Mouse (Mus musculus): ENCODE measurements around the gene Gm38100. TPM values are rescaled to one million over a fixed set of nuclear protein-coding genes. Genes with fewer than 3 reads are reported as not detected.

Gm38100 gene
- polyA plus RNA-seq (2012; ENCODE audit: insufficient read depth, insufficient read length, missing spikeins) = not detected in 2 replicates

DNA sequence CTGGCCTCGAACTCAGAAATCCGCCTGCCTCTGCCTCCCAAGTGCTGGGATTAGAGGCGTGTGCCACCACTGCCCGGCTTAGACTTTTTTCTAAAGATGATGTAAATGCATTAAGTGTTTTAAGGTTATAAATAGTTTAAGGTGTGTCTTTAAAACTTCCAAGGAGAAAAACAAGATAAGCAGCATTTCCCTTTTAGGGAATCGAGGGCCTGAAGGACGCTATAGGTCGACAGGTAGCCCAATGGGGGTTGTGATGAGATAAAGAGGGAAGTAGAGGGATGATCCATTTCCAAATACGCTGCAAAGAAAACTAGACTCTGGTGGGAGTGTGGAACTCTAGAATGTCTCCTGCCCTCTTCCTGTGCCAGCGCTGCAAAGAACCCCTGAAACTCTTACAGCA is at the start of gene Gm38100:
TSS of gene Gm38100 (plus strand) at position 301 of the 400 bp plus-strand sequence.
- H3K27ac ChIP-seq (replicated peaks; ENCODE audit: low read depth, low read length) = no peak within 1 kb of the TSS
- H3K4me1 ChIP-seq (ENCODE audit: control insufficient read depth, insufficient read depth, insufficient read length, low read length) = no peaks in the 10 kb centered on the region
- H3K4me3 ChIP-seq (ENCODE audit: insufficient read depth, low read depth, low read length) = no peak within 1 kb of the TSS

DNA sequence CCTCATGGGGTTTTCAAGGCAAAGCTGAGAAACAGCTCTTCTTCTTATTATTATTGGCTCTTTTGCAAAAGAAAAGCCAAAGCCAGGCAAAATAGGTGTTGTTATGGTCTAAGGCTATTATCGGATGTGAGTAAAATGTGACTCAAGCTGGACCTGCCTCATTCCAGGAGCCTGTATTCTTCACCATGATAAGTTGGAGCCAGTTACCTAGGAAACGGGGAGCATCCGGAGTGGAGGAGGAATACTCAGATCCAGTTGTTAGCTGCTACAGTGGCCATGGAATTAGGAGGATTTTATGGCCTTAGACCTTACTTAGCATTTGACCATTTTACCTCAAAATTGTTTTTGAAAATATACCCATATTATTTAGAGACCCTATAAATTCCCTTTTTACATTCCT is 49.4 kb upstream of the Gm38100 start:
- Histone ChIP-seq H3K27ac (replicated peaks; ENCODE audit: low read depth, low read length) (no peak overlapping the region), H3K4me1 (ENCODE audit: control insufficient read depth, insufficient read depth, insufficient read length, low read length) (no peaks in the 10 kb centered on the region)

DNA sequence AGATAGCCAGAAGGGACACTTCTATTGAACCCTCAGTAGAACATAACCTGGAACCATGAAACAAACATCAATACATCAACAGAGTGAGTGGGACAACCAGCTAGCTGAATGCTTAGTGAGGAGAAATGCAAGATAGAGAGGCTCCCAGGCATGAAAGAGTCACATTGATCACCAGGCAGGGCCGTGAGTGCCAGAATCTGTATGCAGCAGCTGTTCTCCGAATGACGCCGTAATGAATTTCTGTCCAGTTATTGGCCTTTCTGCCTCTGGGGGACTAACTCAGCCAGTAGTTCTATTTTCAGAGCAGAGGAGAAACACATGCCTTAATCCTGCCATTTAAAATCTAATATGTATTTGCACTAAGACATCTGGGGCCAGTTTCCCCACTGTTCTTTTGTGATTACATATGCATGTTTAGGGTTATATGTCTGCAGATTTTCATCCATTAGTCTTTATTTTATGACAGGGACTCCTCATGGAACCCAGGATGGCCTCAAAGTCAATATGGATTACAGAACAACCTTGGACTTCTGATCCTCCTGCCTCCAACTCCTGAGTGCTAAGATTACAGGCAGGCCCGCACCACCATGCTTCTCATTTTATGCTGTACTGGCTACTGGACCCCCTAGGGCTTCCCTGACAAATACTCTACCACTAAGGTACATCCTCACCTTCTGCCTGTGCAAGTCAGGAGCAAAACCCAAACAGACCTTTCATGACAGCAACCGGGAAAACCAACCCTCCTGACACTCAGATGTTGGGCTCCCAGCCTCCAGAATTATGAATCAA is 47.9 kb upstream of the Gm38100 start:
- no peak overlapping the region for H3K4me3 ChIP-seq (ENCODE audit: insufficient read depth, low read depth, low read length)

More for the DNA sequence above, 49.4 kb upstream of the Gm38100 start:
- no peak overlapping the region for H3K4me3 ChIP-seq (ENCODE audit: insufficient read depth, low read depth, low read length)

DNA sequence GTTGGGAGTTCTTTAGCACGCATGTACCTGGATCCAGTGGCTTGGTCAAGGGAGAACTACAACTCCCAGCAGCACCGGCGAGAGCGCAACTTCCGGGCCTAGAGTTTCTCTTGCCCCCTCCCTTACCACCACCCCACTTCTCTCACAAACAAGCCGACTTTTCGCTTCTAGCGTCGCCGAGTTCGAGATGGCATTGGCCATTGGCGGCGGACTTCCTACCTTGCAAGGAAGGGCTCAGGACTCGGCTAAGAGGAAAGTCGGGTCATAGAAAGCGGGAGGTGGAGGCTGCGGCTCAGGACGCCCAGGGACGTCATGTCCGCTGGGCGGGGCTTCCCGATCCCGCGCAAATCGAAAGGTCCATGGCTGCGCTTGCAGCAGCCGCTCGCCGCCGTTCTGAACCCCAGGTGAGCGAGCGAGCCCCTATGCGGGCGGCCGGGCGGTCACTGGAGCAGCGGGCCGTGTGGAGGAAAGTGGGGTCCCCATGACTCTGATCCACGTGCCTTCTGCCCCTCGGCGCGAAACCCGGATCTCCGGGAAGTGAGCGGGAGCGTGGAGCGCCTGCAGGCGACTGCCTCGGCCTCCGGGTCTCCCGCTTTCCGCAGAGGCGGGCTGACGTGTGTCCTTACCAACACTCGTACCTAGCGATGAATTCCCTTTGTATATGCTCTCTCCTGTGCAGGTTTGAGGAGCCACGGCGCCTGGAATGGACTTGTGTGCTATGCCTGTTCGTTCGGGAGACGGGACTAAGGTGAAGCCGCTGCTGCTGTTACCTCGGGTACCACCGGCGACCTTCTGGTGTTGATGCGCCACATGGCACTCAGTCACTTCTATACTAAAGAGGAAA is 39.5 kb upstream of the Gm38100 start, which contains the start of gene Exo1:
TSS of gene Exo1 (plus strand) at position 129 of the 844 bp plus-strand sequence.
- Histone ChIP-seq H3K4me3 (ENCODE audit: insufficient read depth, low read depth, low read length) (peak within 1 kb of the TSS; percentile 93), H3K27ac (replicated peaks; ENCODE audit: low read depth, low read length) (peak within 1 kb of the TSS; percentile 99), H3K4me1 (ENCODE audit: control insufficient read depth, insufficient read depth, insufficient read length, low read length) (no peaks in the 10 kb centered on the region)

More for the DNA sequence above, 47.9 kb upstream of the Gm38100 start:
- H3K27ac ChIP-seq (replicated peaks; ENCODE audit: low read depth, low read length) = no peak overlapping the region
- H3K4me1 ChIP-seq (ENCODE audit: control insufficient read depth, insufficient read depth, insufficient read length, low read length) = no peaks in the 10 kb centered on the region

DNA sequence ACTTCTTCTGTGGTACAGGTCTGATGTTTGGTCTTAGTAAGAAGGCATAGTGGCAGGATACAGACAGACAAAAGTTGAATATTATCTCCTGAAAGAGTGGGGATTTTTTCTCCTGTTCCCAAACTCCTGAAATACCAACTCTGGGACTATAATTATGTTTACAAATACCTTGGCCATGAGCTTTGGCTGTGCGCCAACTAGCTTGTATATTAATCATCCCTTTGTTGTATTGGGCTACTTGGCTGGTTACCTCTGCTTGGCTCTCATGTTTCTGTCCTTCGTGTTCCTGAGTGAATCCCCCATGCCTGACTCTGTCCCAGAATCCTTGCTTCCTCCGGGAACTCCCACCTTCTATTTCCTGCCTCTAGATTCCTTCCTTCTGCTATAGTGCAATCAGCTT is 36.7 kb upstream of the Gm38100 start:
- H3K4me1 ChIP-seq (ENCODE audit: control insufficient read depth, insufficient read depth, insufficient read length, low read length) = no peaks in the 10 kb centered on the region
- no peak overlapping the region for H3K4me3 ChIP-seq (ENCODE audit: insufficient read depth, low read depth, low read length)
- no peak overlapping the region for H3K27ac ChIP-seq (replicated peaks; ENCODE audit: low read depth, low read length)

DNA sequence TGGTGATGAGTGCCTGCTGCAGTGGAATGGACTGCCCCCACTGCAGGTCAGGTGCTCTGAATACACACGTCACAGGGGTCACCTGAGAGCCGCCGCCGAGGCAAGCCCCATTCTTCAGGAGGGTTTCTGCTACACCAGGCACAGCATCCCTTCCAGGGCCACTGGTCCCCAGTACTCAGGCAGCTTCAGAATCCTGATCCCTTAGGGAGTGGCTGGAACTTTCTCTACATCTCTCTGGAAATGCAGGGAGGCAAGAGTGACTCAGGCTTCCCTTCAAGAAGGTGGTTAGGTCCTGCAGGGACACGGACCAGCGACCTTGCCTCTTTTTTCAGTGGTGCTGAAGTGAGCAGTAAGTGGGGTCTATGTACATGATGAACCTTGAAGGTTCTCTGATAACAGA is 26.9 kb upstream of the Gm38100 start:
- no peak overlapping the region for H3K27ac ChIP-seq (replicated peaks; ENCODE audit: low read depth, low read length)
- no peaks in the 10 kb centered on the region for H3K4me1 ChIP-seq (ENCODE audit: control insufficient read depth, insufficient read depth, insufficient read length, low read length)
- H3K4me3 ChIP-seq (ENCODE audit: insufficient read depth, low read depth, low read length) = no peak overlapping the region

DNA sequence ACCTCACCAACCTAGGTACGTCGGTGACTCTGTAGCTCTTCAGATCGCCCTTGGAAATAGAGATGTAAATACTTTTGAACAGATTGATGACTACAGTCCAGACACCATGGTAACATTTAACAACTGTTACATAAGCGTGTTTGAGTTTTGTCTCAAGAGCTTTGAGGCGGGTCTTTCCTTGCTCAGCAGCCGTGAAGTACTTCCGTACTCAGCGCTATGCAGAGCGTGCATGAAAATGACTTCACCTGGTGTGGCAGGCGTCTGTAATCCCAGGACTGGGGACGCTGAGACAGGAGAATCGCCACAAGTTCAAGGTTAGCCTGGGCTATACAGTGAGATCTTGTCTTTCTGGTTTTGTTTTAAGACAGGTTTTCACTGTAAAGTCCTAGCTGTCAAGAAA is 26.4 kb upstream of the Gm38100 start:
- Histone ChIP-seq H3K4me3 (ENCODE audit: insufficient read depth, low read depth, low read length) (no peak overlapping the region), H3K4me1 (ENCODE audit: control insufficient read depth, insufficient read depth, insufficient read length, low read length) (no peaks in the 10 kb centered on the region), H3K27ac (replicated peaks; ENCODE audit: low read depth, low read length) (no peak overlapping the region)

DNA sequence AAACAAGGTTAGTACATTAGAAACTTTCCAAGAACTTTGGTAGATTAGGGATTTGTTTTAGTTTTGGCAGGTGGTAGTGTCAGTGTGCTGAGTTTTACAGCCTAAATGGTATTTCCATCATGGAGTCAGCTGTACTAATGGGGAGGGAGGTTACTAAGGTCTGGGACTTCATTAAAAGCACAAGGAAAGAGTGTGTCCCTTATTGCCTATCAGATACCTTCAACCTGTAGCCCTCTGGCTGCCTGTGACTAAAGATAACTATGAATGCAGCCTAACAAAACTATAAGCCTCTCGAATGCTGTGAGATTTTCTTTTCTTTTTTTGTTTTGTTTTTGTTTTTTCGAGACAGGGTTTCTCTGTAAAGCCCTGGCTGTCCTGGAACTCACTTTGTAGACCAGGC is 8.9 kb upstream of the Gm38100 start:
- H3K4me1 ChIP-seq (ENCODE audit: control insufficient read depth, insufficient read depth, insufficient read length, low read length) = no peaks in the 10 kb centered on the region
- no peak overlapping the region for H3K27ac ChIP-seq (replicated peaks; ENCODE audit: low read depth, low read length)

DNA sequence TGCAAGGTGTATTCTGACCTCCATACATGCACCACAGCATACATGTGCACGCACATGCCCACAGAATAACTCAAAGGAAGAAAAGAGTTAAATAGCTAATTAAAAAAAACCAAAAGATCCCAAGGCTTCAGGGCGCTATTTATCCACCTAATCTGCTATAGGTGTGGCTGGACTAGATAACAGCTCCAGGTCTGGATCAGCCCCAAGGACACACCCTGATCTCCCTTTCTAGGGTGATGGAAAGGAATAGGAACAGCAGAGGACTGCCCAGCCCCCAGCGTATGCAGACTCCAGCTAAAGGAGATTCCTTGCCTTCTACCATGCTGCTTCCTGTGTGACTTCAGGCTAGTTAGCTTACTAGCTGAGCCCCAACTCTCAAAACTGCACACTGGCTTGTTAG is 8.1 kb upstream of the Gm38100 start:
- H3K27ac ChIP-seq (replicated peaks; ENCODE audit: low read depth, low read length) = no peak overlapping the region

More for the DNA sequence above, 8.9 kb upstream of the Gm38100 start:
- no peak overlapping the region for H3K4me3 ChIP-seq (ENCODE audit: insufficient read depth, low read depth, low read length)

DNA sequence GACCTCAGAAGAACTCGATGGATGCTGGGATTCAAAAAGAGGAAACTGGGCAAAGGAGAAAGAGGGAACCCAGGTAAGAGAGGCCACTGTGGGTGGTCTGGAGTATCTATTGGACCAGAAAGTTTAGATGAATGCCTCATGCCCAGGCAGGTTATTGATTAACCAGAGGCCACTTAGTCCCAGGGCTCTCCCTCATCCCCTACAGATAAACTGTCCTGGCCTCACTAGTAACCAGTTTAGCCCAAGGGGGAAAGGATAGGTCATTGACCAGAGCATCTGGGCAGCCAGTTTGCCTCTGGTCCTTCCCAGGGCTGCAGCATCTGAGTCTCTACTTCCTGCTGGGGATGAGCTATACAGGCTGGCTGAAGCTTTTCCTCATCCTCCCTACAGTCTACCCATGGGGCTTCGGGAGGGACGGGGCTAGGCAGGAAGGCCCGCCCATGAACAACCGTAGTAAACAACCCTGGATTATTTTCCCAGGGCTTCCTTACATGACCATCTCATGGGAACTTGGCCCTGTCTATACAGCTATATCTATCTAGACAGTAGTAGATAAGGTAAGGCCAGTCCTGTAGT is 6.3 kb upstream of the Gm38100 start:
- Histone ChIP-seq H3K4me3 (ENCODE audit: insufficient read depth, low read depth, low read length) (no peak overlapping the region), H3K27ac (replicated peaks; ENCODE audit: low read depth, low read length) (no peak overlapping the region), H3K4me1 (ENCODE audit: control insufficient read depth, insufficient read depth, insufficient read length, low read length) (no peaks in the 10 kb centered on the region)

More for the DNA sequence above, 8.1 kb upstream of the Gm38100 start:
- Histone ChIP-seq H3K4me3 (ENCODE audit: insufficient read depth, low read depth, low read length) (no peak overlapping the region), H3K4me1 (ENCODE audit: control insufficient read depth, insufficient read depth, insufficient read length, low read length) (no peaks in the 10 kb centered on the region)

DNA sequence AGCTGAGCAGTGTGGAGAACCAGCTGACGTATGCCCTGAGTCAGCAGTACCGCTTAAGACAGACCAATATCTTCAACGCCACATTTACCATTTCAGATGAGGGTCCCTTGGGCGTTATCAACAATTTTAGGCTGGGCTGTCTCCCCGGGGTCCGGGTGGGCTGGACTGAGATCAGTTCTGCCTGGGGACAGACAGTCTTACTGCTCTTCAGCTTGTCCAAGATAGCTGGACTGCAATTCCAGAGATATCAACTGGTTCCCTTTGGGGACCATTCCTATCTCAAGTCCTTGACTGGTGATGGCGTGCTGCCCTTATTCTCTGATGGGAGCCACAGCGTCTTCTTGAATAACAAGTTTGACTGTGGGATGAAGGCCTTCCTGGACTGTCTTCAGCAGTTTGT is 962 bp downstream of the Gm38100 start:
- no peak overlapping the region for H3K27ac ChIP-seq (replicated peaks; ENCODE audit: low read depth, low read length)
- no peaks in the 10 kb centered on the region for H3K4me1 ChIP-seq (ENCODE audit: control insufficient read depth, insufficient read depth, insufficient read length, low read length)
- H3K4me3 ChIP-seq (ENCODE audit: insufficient read depth, low read depth, low read length) = no peak overlapping the region

DNA sequence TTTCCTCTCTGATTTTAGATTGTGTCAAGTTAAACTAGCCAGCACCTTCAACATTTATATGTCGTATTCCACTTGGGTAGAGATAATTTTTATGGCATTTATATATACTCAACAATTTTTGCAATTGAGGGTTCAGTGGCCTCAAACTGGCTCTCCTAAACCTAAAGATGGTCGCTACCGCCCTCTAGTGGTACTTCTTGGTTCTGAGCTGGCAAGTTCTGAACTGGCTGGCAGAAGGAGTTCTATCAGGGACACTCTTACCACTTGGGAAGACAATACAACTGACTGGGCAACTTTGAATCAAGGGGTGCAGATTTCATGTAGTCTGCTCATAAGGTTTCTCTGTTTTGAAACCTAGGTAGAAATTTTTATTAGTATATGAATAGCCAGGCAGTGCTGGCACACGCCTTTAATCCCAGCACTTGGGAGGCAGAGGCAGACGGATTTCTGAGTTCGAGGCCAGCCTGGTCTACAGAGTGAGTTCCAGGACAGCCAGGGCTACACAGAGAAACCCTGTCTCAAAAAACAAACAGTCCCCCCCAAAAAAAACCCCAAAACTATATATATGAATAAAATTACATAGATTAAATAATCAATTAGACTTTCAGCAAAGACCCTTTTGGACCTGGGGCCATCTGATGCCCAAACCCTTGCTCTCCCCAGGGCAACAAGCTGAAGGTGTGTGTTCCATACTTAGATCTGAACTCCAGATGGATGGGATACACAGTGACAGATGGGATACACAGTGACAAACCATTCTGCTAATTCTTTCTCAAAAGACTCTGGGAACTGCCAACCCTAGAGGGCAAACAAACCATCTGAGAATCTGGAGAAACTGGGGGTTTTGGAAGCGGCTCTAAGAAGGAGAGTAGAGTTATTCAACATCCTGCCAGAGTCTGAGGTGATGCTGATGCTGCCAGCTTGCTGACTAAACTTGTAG is 4.0 kb downstream of the Gm38100 start:
- H3K27ac ChIP-seq (replicated peaks; ENCODE audit: low read depth, low read length) = no peak overlapping the region
- no peaks in the 10 kb centered on the region for H3K4me1 ChIP-seq (ENCODE audit: control insufficient read depth, insufficient read depth, insufficient read length, low read length)

DNA sequence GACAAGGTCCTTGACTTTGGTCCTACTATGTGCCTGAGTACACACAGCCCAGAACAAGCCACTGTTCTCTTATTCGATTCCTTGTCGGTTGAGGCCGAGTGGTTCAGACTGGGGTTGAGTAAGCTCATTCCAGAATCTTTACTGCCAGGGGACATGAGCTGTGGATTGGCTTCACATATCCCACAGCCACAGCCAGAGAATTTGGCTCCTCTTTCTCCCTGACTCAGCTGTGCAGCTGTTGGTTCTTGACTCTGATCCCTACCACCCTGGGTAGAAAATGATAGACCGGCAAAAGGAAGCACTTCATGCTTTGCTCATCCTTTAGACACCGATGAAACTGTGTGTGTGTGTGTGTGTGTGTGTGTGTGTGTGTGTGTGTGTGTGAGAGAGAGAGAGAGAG is 11.3 kb downstream of the Gm38100 start:
- no peak overlapping the region for H3K27ac ChIP-seq (replicated peaks; ENCODE audit: low read depth, low read length)
- no peak overlapping the region for H3K4me3 ChIP-seq (ENCODE audit: insufficient read depth, low read depth, low read length)
- H3K4me1 ChIP-seq (ENCODE audit: control insufficient read depth, insufficient read depth, insufficient read length, low read length) = no peaks in the 10 kb centered on the region

More for the DNA sequence above, 4.0 kb downstream of the Gm38100 start:
- no peak overlapping the region for H3K4me3 ChIP-seq (ENCODE audit: insufficient read depth, low read depth, low read length)

DNA sequence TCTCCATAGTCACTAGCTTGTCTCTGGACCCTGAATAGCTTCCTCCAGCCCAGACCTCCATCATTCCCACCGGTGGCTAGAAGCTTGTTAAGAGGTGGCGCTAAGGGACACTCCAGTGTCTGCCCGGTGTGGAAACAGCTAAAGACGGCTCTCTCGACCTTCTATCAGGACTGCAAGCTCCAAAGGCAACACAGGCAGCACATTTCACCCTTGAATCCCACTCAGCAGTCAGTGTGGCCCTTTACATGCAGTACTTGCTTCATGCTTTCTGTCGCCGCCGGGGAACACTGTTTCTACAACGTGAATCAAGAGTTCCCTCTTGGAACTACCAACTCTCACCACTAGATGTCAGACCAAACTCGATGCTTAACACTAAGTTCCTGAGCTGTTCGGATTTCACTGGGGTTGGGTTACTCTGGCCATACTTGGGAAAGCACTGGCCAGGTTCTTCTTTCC is 16.2 kb downstream of the Gm38100 start:
- Histone ChIP-seq H3K27ac (replicated peaks; ENCODE audit: low read depth, low read length) (no peak overlapping the region), H3K4me3 (ENCODE audit: insufficient read depth, low read depth, low read length) (no peak overlapping the region)

More for the DNA sequence above, 16.2 kb downstream of the Gm38100 start:
- no peaks in the 10 kb centered on the region for H3K4me1 ChIP-seq (ENCODE audit: control insufficient read depth, insufficient read depth, insufficient read length, low read length)

All from brown adipose tissue, adult 24 weeks (tissue).